Mouse (Mus musculus) kidney, adult 11 months (tissue): Measurements from ENCODE around the gene Arap1.

Experiments used
- DNase-seq: peaks from one replicate; pipeline ENCODE4 v3.0.0; 2022

Arap1 gene

DNA sequence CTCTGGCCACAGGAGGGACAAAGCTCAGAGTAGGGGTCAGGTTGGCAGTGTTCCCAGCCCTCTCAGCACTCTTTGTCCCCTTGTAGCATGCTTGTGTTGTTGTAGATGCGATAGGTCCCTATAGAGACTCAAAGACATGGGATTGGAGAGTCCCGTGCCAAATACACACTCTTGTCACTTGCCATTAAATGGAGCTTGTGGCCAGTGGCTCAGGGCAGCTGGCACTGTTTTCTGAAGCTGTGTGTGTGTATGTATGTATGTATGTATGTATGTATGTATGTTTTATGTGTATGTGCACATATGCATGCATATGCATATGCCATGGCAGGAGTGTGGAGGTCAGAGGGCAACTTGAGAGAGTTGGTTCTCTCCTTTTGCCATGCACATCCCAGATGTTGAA is 20.1 kb upstream of the Arap1 start:
- no peak for DNase-seq

DNA sequence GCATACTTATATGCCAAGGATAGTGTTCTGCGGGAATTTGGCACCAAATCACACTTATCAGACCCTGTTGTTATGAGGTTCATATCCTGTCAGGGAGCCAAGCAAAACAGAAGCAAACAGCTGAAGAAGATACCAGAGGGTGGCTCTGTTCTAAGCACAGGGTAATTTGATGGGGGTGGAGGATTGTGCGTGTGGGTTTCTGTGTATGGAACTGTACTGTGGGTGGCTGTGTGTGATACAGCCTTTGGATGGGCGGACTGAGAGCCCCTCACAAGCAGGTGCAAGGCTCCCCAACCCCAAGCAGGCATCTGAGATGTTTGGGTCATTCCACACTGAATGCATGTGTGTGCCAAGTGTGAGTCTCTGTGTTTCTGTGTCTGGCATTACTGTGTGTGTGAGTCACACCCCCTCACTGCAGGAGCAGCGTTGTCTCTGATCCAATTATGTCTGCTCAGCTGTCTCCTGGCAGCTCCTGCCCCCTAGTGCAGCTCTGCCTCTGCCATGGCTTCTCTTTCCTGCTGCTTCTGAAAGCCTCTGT is 19.2 kb upstream of the Arap1 start:
- no peak for DNase-seq

DNA sequence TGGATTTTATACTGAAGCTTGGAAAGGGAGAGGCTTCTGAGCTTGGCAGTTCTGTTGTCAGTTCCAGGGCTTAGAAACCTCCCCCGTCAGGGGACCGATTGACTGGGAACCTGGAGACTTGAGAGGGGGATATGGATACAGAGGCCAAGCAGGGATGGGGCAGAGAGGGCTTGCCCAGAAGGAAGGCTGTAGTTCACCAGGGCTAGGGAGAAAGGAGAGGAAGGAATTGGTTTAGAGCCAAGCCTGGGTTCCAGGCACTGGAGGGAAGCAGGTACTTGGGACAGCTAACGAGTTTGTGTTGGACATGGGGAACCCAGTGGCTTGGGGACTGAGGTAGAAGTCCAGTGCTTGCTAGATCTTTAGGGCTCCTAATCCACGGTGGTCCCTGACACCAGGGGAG is 18.3 kb upstream of the Arap1 start:
- no peak for DNase-seq

DNA sequence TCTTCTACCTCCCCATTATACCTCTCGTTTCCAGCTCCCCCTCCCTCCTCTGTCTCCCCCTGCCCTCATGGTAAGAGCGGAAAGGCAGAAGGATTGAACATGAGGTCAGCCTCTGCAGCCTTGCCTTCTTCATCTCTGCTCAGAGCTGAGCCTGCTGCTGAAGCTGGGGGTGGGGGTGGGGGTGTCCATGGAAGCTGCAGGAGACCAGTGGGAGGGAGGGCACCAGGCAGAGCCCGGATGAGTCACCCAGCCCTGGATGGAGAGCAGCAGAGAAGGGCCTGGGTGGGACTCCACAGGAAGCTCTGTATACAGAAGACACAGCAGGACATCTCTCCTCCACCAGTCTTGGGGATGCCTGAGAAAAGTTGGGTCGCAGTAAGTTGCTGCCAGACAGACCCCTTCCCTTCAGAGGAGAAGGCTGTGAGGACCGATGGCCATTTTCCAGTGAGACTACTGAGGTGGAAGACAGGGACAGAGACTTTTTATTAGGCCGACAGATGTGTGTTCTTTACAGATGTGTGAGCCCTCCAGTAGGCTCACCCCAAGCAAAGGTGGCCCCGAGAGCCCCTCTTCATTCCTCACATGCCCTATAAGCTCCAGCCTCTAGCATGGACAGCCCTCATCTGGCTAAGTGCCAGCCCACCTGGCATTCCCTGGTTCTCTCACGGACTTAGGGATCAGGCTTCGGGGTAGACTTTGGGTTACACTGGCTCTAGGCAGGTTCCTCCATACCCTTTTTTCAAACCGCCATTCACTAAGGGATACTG is 17.6 kb upstream of the Arap1 start:
- no peak for DNase-seq

DNA sequence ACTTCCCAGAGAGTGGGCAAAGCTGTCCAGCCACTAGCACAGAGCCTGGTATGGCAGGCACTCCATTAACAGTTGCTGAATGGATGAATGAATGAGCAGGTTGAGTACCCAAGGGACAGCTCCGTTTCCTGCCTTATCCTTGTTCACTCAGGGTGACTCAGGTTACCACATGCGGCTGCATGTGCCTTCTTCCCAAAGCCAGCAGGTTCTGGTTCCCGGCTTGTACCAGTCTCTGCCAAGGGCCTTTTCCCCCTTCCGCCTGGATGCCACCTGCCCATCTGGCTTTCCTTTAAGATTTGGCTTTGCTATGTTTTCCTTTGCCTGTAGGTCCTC is 17.1 kb upstream of the Arap1 start:
- no peak for DNase-seq

DNA sequence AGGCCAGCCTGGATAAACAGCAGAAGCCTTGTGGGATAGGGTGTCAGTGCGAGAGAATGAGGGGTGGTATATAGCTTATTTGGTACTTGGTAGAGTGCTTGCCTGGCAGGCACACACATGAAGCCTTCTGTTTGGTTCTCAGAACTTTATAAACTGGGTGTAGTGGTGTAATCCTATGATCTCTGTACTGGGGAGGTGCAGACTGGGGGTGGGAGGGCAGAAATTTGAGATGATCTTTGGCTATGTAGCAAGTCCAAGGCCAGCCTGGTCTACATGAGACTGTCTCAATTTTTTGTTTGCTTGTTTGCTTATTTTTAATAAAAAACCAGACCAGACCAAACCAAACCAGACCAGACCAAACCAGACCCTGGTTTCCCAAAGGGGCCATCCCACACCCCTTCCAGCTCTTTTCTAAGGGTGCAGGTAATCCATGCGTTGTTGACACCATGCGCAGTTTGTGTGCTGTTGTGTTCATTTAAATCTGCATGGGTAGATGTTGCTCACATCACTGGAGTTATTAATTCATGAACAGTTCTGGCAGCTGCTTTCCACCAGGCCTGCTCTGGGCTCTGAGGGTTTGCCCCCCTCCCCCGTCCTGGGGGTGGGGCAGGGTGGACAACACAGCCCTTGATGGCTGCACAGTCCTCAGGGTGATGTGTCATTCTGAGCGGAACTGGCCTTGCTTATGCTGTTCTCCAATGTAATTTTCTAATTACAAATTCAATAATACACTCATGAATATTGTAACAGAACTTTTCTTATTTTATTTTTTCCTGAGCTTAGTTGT is 15.6 kb upstream of the Arap1 start:
- DNase-seq, result no peak

DNA sequence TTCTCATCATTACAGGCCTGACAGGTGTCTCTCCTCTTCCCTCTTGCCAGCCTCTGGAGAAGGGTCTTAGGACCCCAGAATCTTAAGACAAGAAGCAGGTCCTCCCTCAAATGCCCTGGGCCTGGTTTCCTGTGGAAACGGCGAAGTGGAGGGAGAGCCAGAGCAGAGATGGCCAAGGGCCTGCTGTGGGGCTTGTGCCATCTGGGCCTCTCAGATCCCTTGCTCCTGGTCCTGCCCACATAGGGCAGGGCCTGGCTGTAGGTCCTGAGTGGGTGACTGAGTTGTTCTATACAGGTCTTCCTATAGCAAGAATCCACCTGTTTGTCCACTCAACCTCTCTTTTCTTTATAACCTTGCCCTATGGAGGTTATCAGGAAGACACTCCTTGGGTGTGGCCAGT is 12.6 kb upstream of the Arap1 start:
- DNase-seq, result no peak

DNA sequence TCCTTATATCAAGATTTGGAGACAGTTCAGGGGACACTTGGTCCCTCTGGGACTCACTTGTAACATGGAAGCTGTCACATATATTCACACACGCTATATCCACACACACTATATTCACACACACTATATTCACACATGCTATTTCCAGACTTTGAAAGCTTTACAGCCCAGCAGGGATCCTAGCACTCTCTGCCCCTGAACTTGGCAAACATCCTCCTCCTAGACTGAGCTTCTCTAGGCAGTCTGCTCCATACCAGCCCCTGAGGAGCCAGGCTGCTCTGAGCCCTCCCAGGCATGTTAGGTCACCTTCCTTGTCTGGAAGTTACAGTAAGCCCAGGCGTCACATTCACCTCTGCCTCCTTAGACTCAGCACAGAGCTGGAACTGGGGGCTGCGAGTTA is 11.2 kb upstream of the Arap1 start:
- no peak for DNase-seq

DNA sequence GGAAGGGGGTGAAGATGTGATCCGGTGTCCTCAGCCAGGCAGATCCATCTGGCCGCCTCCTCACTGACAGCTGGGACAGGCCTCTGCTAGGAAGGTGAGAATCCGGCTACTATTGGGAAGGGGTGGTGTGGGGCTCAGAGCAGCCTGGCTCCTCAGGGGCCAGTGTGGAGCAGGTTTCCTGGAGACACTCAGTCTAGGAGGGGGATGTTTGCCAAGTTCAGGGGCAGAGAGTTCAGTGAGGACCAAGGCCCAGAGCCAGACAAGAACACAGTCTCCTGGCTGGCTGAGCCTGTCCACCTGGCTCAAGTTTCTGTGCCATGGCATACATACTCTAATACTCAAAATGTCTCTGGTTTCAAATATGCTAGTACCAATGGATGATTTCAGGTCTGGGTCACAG is 10.5 kb upstream of the Arap1 start:
- DNase-seq, result no peak

DNA sequence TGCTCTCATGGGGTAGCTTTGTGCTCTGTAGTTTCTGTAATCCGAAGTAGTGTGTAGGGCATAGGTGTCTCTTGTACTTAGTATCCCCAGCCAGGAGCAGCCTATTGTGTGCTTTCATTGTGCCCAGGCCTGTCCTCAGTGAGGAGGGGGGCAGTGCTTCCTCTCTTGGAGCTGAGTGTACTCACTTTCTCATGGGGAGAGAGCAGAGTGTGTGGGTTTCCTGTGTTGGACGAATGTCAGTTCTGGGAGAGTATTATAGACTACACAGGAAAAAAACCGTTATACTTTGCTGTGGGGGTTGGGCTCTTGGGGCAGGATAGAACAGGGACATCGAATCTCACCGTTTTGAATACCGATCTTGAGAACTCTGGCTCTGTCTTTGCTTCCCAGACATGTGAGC is 6.5 kb upstream of the Arap1 start:
- DNase-seq, result no peak

DNA sequence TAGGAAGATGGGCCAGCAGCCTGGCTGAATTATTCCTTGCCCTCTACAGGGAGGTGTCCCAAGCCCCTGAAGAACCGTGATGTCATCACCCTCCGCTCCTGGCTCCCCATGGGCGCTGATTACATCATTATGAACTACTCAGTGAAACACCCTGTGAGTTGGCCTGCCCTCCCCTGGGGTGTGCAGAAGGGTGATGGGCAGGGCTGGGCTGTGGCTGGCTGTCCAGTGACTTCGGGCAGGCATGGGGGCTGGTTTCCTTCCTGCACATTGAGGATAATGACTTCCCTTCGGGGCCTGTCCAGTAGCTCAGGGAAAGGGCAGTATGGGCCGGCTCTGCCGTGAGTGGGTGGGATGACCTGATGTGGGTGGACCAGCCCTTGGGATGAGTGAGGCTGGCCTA is 4.7 kb upstream of the Arap1 start:
- DNase-seq, result no peak

DNA sequence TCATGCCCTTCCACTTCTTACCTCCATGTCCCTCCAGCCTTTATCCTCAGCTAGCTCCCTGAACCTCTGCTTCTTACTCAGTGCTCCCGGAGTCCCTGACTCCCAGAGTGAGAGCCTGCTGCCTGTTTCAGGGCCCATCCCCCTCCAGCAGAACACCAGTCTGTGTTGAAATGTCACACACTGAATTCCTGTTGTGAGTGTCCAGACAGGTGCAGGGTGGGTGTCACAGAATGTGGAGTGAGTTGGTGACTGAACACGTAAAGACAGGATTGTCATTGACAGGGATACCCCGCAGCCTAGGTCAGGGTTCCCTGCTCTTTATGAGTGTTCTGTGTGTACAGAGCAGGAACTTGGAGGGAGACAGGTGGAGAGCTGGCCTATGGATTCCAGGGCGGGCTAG is 3.0 kb upstream of the Arap1 start:
- no peak for DNase-seq

DNA sequence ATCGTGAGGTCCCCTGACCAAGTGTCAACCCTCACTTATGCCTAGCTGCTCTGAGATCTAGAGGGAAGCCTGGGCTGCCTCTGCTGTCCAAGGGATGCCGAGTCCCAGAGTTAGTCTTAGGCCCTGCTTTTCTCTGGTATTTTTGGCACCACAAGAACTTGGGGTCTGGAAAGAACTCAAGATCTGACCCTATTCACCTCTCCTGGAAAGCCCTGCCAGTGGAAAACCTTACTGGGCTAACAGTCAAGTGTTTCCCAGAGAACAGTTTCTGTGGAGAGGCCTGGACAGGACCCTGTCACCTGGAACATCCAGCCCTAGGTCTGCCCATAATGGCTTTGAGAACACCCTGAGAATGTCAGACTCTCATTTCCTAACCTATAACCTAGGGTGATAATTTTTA is 876 bp upstream of the Arap1 start:
- no peak for DNase-seq

DNA sequence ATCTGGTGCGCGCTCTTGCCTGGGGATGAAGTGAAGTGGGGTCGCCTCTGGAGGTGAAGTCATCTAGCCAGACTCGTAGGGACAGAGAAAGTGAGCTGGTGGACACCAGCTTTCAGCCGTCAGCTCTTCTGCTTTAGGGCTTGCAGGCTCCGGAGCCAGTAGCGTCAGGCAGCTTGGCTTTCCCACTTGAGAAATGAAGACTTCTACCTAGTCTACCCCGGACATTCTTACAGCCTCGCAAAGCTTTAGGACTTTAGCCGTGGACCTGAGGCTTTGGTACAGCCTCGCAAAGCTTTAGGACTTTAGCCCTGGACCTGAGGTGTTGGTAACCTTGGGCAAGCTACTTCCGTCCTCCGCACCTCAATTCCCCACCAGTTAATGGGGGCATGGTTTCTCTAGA is 445 bp downstream of the Arap1 start:
- peak; percentile 49 for DNase-seq

DNA sequence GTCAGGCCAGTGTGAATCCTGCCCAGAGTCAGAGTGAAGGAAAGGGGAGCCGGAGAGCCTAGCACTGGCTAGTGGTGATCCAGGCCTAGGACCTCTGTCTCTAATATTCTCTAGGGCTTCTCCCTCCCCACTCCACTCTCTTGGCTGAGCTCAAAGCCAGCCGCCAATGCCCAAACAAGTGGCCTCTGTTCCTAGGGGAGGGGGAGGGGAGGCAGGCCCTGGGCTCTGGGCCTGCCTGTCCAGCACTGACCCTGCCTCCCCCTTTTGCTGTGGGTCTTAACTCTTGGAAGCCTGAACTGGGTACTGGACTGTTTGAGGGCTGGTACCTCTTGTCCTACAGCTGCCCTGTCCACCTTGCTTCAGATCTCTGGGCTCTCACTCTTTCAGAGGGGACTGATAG is 2.0 kb downstream of the Arap1 start:
- DNase-seq, result no peak

DNA sequence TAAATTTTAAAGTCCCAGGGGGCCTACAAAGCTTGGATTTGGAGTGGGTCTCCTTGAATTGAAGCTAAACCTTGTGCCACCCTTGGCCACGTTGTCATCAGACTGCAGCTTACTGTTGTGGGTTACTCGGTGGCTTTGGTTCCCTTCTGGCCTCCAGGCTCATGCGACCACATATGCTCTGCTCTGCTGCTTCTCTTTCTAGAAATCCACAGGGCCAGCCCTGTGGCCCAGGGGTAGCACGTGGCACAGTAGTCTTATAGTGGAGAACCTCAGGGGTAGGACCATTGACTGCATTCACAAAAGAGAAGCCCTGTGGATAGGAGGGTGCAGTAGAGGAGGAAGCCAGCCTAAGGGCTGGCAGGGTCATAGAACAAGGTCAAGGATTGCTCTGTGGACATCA is 4.5 kb downstream of the Arap1 start:
- no peak for DNase-seq

DNA sequence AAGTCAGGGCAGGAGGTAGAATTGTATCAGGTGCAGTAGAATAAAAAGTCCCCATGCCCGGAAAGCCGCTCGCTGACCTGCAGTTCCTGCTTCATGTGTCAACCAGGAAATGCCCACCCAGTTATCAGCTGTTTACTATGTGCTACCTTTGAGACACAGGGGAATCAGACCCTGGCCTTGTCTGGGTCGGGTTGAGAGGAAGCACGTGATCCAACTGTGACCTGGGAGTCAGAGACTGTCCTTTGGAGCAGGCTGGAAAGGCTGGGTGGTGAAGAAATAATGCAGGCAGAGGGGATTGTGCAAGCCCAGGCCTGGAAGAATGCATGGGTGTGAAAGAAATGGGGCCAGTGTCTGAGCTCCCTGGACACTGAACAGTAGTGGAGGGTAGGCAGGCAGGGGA is 6.6 kb downstream of the Arap1 start:
- DNase-seq, result peak; percentile 58

DNA sequence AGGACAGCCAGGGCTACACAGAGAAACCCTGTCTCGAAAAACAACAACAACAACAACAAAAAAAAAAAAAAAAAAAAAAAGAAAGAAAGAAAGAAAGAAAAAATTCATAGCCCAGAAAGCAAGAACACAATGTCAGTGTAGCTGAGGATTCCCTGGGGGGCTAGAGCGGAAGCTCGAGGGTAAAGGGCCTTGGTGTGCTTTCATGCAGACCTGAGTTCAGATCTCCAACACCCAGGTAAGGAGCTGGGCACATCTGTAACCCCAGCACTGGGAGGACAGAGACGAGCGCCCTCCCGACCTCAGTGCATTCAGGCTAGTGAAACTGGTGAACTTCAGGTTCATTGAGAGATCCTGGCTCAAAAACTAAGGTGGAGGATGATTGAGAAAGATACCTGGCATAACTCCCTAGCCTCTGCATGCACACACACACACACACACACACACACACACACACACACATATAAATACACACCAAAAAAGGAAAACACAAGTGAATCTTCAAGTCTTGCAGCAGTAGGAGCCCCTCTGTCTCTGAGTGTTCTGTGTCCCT is 7.8 kb downstream of the Arap1 start:
- no peak for DNase-seq

DNA sequence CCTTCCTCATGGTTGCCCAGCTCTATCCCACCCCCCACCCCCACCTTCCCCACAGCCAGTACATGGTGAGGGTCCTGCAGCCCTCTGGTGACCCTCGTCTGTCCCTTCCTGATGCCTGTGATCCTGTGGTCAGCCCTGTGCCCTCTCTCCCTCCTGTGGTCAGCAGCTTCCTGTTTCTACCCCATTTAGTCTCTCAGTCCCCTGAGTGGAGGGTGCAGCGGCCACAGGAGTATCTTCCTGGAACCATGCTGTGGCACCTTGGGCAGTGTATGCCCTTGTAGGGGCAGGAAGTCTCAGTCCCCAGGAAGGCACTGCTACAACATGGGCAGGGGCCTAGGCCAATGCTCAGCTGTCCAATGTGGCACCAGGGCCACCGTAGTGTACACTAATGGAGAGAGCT is 9.0 kb downstream of the Arap1 start:
- no peak for DNase-seq

DNA sequence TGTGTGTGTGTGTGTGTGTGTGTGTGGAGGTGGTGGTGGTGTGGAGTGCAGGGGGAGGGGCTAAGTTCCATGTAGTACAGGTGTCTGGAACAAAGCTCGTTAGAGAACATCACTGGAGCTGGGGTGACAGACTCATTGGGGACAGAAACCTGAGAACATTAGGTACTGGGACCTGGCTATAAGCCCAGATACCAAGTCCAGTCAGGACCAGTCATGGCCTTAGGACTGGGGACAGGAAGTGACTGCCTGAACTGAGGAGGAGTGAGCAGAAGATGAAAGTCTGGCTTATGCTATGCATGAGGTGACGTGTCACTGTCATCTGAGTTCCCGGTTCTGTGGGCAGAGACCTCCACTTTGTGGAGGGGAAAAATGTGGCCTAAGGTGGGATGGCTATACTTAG is 12.5 kb downstream of the Arap1 start:
- peak; percentile 48 for DNase-seq

DNA sequence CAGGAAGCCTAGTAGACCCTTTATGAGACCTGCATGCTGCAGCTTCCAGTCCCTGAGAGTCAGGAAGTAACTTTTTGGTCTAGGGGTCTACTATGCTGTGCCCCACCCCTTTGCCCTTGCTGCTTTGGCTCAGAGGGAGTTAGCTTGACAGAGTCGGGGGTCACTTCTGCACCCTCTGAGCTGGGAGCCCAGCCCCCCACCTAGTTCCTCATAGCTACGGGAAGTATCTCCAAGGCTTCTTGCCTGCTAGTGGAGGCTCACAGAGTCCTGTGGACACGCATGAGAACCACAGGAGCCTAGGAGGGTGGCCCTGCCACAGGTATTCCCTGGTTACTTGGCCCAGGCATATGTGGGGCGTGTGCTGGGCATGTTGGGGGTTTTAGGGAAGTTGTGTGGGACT is 13.2 kb downstream of the Arap1 start:
- DNase-seq, result no peak

DNA sequence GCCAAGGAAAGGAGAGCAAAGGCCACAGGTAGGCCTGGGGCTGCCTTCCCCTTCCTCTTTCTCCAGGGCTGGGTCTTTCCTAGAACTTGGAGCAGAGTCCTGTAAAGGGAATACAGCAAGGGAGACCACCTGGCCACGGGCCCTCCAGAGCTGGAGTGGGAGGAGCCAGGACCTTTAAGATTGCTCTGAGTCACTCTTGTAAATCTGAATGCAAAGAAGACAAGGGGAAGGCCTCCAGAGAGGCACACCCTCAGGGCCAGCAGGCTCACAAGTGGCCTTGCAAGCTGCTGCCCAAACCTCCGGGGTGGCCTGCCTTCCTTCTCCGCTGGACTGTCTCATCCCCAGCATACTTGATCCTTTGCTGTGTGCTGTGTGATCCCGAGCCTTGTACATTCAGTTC is 13.9 kb downstream of the Arap1 start:
- DNase-seq, result no peak

DNA sequence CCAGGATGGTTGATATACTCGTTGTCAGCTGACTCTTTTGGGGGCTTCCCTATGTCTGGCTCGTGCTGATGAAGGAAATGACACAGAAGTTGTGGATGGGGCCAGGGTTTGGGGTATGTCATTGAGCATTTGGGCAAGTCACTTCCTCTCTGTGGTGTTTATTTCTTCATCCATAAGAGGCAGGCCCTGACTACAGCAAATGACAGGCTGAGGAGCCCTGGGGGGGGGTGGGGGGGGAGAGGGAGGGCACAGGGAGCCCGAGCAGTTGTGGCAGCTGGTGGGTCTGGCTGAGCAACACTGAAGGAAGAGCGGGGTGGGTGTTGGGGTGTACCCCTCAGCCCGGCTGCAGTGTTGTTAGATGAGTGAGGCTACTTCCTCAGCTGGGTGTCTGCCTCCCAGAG is 14.9 kb downstream of the Arap1 start:
- DNase-seq, result no peak

DNA sequence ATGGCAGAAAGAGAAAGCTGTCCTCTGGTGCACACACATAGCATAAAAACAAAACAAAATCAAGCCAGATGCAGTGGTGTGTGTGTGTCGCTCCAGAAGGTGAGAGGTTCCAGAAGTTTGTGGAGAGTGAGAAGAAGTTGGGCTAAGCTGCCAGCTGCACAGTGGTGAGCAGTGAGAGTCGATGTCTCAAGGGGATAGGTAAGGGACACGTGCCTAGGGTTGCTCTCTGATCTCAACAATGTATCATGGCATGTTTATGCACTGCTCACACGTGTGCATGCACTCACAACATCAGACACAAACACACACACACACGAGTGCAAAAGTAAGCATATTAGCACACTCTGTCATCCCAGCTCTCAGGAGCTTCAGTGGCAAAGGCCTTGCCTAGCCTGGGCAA is 16.0 kb downstream of the Arap1 start:
- no peak for DNase-seq
